Mouse (Mus musculus) heart, embryonic 12.5 days (tissue): Measurements from ENCODE around the gene Adora2b. TPM values are rescaled to one million over a fixed set of nuclear protein-coding genes. Genes with fewer than 3 reads are reported as not detected.

Experiments
- ATAC-seq: fragments of 200-750 bp; cut with Nextera tagmentation; 2 replicates; pipeline ENCODE4 v1.8.0; 2017; ENCODE audit warnings: moderate TSS enrichment, moderate library complexity; ENCODE audit not compliant: insufficient number of reproducible peaks, low FRiP score
- H3K27ac ChIP-seq: fragments of 300-500 bp; sonication (generic); 2 replicates; pipeline ENCODE4 v1.5.1; 2016; ENCODE audit warnings: mild to moderate bottlenecking, moderate library complexity; ENCODE audit not compliant: poor library complexity, severe bottlenecking
- H3K27me3 ChIP-seq: fragments of 300-500 bp; sonication (generic); replicated peaks from 2 replicates; pipeline ENCODE4 v1.6.1; 2016; ENCODE audit warnings: mild to moderate bottlenecking, moderate library complexity
- H3K36me3 ChIP-seq: fragments of 300-500 bp; sonication (generic); 2 replicates; pipeline ENCODE4 v1.6.1; 2016; ENCODE audit warnings: mild to moderate bottlenecking, moderate library complexity
- H3K4me1 ChIP-seq: fragments of 300-500 bp; sonication (generic); replicated peaks from 2 replicates; pipeline ENCODE4 v1.6.1; 2016; ENCODE audit warnings: mild to moderate bottlenecking
- H3K4me2 ChIP-seq: fragments of 300-500 bp; sonication (generic); 2 replicates; pipeline ENCODE4 v1.6.1; 2016; ENCODE audit warnings: mild to moderate bottlenecking, moderate library complexity
- H3K4me3 ChIP-seq: fragments of 300-500 bp; sonication (generic); 2 replicates; pipeline ENCODE4 v1.5.1; 2016; ENCODE audit warnings: mild to moderate bottlenecking
- H3K9ac ChIP-seq: fragments of 300-500 bp; sonication (generic); 2 replicates; pipeline ENCODE4 v1.6.1; 2016; ENCODE audit warnings: mild to moderate bottlenecking, moderate library complexity
- H3K9me3 ChIP-seq: fragments of 300-500 bp; sonication (generic); replicated peaks from 2 replicates; pipeline ENCODE4 v1.6.1; 2016; ENCODE audit warnings: mild to moderate bottlenecking, moderate library complexity
- WGBS: fragments of 180-500 bp; shearing (Covaris S2); methylation state at CpG from one replicate; pipeline ENCODE4 v1.1.7; 2016; 5-methylcytosine and 5-hydroxymethylcytosine counted together
- polyA plus RNA-seq: library from polyadenylated mRNA; unstranded; fragments of >200 nt; fragmentation: Nextera tagmentation; extraction: Ambion mirVana; gene quantifications from 2 replicates; pipeline ENCODE4 v1.2.1, GENCODE M21; 2016

Adora2b gene
- 0.83 and 1.1 TPM in 2 replicates for polyA plus RNA-seq

DNA sequence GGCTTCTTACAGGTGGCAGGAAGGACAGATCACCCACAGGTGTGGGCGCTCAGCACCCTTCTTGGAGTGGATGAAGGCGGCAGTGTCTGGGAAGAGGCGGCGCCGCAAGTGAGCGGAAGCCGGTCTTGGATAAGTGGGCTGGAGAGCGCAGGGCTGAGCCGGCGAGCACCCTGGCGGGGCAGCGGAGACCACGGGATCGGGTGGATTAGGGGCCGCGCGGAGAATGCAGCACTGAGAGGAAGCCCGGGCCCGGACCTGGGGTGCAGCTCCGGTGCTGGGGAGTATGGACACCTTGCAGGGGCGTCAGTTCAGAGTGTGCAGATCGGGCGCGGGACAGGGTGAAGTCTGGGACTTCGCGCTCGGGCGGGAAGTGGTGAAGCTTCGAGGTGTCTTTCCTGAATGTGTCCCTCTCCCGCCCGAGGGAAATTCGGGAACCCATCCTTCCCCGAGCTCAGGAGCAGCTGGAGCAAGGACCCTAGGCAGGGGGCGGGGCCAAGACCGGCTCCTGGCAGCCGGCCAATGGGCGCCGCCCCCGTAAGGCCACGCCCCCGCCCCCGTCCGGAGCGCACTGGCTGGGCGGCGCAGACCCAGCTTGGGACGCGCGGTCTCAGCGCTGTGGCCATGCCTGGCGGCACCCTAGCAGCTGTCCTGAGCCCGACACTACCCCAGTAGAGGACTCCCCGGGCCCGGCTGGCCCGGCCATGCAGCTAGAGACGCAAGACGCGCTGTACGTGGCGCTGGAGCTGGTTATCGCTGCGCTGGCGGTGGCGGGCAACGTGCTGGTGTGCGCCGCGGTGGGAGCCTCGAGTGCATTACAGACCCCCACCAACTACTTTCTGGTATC is at the start of gene Adora2b:
Adora2b (plus strand) TSS at position 584 of the 844 bp plus-strand sequence.
- peaks cover 4% of the 10 kb centered on the region for H3K9me3 ChIP-seq
- H3K36me3 ChIP-seq: no peaks in the 10 kb centered on the region
- peak; percentile 92 for ATAC-seq
- H3K27ac ChIP-seq: no peak within 1 kb of the TSS
- peak within 1 kb of the TSS; percentile 99 for H3K4me2 ChIP-seq
- H3K9ac ChIP-seq: peak within 1 kb of the TSS; percentile 71
- H3K27me3 ChIP-seq: peaks cover 41% of the 10 kb centered on the region
- WGBS: under 1% methylated on average over 58 of the region's 69 CpGs
- H3K4me1 ChIP-seq: peaks cover 20% of the 10 kb centered on the region
- H3K4me3 ChIP-seq: peak within 1 kb of the TSS; percentile 58

DNA sequence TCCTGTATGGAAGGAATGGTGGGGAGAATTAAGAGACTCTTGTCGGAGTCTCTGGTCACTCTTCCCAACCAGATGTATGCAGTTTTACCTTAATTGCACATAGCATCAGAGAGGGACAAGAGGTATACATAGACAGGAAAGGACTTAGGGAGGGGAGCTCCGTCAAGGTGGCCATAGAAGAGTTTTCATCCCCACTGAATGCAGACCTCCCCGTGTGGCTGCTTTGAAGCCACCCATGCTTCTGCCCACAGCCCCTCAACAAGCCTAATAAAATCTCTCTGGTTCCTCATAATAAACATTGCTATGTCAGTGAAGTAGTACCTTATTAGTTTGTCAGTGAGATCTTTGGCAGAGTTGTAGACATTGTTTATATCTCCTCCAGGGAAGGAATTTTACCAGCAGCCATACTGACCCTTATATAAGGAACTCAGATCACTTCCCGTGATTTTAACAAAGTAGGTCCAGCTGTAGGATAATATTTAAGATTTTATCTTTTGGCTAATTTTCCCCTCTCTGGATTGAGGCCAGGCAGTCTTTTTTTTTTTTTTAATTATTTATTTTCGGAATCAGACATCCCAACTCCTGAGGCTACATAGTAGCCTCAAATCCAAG is 47.8 kb upstream of the Adora2b start:
- no peaks in the 10 kb centered on the region for H3K4me1 ChIP-seq
- H3K9ac ChIP-seq: no peak overlapping the region
- peaks cover 6% of the 10 kb centered on the region; the same call in 1 of the 2 replicates for H3K36me3 ChIP-seq
- no peak for ATAC-seq
- H3K4me2 ChIP-seq: no peak overlapping the region
- WGBS: 78% methylated on average over 5 of the region's 5 CpGs
- no peaks in the 10 kb centered on the region for H3K9me3 ChIP-seq
- no peak overlapping the region for H3K27ac ChIP-seq
- H3K4me3 ChIP-seq: no peak overlapping the region
- no peaks in the 10 kb centered on the region for H3K27me3 ChIP-seq

DNA sequence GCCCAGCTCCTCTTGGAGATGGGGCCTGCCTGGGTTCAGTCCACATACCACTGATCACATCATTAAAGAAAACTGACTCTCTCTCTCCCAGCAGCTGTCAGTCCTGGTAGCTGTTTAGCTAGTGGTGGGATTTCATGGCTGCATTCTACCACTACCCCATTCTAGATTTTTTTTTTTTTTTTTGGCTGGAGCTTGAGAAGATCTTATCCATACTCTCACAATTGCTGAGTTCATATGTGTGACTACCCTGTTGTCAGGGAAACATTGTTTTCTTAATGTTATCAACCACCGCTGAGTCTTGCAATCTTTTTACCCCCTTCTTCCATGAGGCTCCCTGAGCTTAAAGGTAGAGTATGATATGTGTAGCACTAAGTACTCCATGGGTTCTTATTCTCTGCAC is 46.1 kb upstream of the Adora2b start:
- Histone ChIP-seq H3K36me3 (peaks cover 8% of the 10 kb centered on the region; the same call in 1 of the 2 replicates), H3K9ac (no peak overlapping the region), H3K4me3 (no peak overlapping the region), H3K9me3 (no peaks in the 10 kb centered on the region), H3K4me2 (no peak overlapping the region), H3K27ac (no peak overlapping the region), H3K27me3 (no peaks in the 10 kb centered on the region), H3K4me1 (no peaks in the 10 kb centered on the region)
- ATAC-seq: no peak
- 65% methylated on average over 1 of the region's 1 CpGs for WGBS

DNA sequence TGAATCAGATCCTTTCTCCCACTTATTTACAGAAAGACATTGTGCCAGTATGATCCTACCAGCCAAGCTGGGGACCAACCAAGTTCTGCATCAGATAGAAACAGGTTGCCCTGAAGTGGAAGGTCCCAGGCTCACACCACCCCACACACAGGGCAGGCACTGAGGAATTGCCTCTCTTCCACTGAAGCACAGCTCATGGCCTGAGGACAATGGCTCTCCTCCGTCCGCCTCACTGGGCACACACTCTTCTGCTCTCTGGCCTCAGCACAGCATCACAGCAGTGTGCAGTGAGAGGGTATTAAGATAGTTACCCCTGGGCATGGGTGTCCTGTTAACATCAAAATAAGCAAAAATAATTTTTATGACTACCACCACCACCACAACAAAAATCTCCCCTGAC is 39.7 kb upstream of the Adora2b start:
- no peak for ATAC-seq
- Histone ChIP-seq H3K27ac (no peak overlapping the region), H3K36me3 (peaks cover 8% of the 10 kb centered on the region; the same call in 1 of the 2 replicates), H3K9ac (no peak overlapping the region), H3K9me3 (no peaks in the 10 kb centered on the region), H3K4me2 (no peak overlapping the region), H3K4me3 (no peak overlapping the region), H3K4me1 (0 out of 2 replicates have a peak, but pooled peaks cover 2% of the 10 kb centered on the region), H3K27me3 (no peaks in the 10 kb centered on the region)
- 83% methylated on average over 2 of the region's 2 CpGs for WGBS

DNA sequence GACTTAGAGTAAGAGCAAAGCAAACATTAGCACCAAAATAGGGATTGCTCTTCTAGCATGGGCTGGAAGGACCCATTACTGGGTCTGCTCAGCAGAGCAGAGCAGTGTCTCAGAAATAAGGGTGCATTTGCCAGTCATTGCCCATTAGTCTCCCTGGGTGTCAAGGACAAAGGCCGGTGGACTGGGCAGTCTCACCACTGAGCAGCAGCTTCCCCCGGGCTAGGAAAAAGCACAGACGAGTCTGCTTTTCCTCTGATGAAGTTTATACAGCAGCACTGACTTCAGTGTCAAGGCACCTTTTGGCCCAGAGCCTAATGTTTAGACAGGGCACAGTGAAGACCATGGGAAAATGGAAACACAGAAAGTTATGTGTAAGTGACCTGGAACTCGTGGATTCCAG is 38.9 kb upstream of the Adora2b start:
- Histone ChIP-seq H3K27me3 (no peaks in the 10 kb centered on the region), H3K4me3 (no peak overlapping the region), H3K4me1 (0 out of 2 replicates have a peak, but pooled peaks cover 2% of the 10 kb centered on the region), H3K27ac (no peak overlapping the region), H3K9ac (no peak overlapping the region), H3K36me3 (peaks cover 8% of the 10 kb centered on the region; the same call in 1 of the 2 replicates), H3K4me2 (no peak overlapping the region), H3K9me3 (no peaks in the 10 kb centered on the region)
- 37% methylated on average over 4 of the region's 4 CpGs for WGBS
- ATAC-seq: no peak

DNA sequence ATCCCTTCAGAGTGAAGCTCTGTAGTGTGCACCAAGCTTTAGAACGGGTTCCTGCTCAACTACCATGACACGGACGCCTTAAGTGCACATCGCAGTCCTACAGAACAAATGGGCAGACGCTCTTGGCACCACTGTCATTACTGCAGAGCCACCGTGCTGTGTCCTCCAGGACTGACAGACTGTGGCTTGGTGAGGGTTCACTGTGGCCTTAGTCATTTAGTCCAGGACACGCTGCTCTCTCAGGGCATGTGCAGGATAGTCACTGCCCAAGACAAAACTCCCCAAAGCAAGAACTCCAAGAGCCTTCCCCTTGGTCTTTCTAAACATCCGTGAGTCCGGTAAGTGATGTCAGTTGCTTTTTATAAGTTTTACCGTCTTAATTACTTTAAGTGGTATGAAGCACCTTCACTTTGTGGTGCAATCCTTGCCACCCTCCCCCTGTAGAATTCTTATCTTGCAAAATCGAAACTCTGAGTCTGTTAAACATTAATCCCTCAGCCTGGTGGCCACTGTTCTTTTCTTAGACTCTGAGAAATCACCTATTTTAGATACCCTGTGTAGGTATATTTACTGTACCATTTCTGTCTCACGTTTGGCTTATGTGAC is 35.3 kb upstream of the Adora2b start:
- H3K36me3 ChIP-seq: no peaks in the 10 kb centered on the region
- 0 out of 2 replicates have a peak, but pooled peaks cover 2% of the 10 kb centered on the region for H3K4me1 ChIP-seq
- H3K9ac ChIP-seq: no peak overlapping the region
- ATAC-seq: no peak
- H3K27ac ChIP-seq: no peak overlapping the region
- H3K27me3 ChIP-seq: no peaks in the 10 kb centered on the region
- WGBS: 85% methylated on average over 12 of the region's 12 CpGs
- no peak overlapping the region for H3K4me2 ChIP-seq
- H3K9me3 ChIP-seq: no peaks in the 10 kb centered on the region
- no peak overlapping the region for H3K4me3 ChIP-seq

DNA sequence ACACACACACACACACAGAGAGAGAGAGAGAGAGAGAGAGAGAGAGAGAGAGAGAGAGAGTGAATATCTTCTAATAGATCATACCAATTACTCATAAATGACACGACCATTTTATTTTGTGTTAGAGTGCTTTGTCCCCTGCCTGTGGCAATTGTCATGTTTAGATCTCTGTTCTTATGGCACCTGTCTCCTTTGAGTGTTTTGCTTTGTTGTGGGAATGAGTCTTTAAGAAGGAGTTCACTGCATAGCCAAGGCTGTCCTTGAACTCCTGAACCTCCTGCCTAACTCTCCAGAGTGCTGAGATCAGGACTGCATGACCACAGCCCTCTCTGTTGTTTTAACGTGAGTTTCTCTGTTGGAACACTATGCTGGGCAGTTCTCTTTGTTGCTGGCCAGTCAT is 33.7 kb upstream of the Adora2b start:
- no peak overlapping the region for H3K4me2 ChIP-seq
- no peaks in the 10 kb centered on the region for H3K9me3 ChIP-seq
- no peaks in the 10 kb centered on the region for H3K27me3 ChIP-seq
- no peak overlapping the region for H3K27ac ChIP-seq
- no peak overlapping the region for H3K4me3 ChIP-seq
- no peak for ATAC-seq
- H3K36me3 ChIP-seq: no peaks in the 10 kb centered on the region
- WGBS: 60% methylated on average over 2 of the region's 2 CpGs
- H3K4me1 ChIP-seq: peaks cover 1% of the 10 kb centered on the region; the same call in 1 of the 2 replicates
- no peak overlapping the region for H3K9ac ChIP-seq

DNA sequence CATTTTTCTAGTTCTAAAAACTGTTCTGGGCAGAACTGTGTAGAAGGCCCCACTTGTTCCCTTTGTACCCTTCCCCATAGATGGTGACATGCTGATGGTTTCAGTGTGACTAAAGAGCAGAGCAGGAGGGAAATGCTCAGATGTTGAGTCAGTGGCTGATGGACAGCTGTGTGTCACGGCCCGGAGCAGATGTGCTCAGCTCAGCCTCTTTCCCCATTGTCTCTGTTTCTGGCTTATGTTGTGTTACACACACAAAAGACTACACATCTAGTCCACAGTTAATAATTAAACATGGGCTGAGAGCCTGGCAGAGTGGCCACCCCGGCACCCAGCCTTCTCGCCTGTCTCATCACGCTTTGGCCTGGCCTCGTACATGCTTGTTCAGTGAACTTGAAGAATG is 31.0 kb upstream of the Adora2b start:
- no peak overlapping the region for H3K9ac ChIP-seq

DNA sequence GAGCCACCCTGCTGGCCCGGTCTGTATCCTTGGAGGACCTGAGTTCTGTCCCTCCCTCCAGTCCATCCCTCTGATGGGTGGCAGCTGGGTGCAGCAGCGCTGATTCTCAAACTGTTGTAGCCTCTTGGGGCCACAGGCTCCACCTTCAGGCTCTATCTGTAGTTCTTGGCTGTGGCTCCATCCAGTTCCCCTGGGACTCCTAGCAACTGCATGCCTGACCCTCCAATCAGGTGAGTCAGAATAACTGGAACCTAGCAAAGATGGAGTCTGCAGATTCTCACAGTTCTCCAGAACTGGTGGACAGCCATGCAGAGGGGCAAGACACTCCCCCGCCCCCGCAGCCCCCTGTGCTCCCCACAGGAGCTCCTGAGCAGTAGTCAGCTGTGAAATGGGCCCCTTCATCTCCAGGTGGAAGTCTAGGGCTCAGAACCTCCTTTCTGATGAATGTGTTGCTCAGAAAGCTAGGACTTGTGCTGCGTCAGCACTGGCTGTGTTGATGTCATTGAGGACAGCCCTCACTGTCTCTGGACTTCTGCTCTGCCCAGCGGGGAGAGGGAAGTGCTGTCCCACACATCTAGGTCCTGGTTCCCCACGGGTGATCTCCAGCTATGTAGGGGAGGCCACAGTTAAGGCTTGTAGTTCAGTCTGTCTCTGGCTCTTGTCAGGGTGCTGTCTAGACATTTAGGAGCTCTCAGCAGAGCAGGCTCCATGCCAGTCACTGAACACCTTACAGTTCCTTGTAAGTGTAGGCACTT is 27.9 kb upstream of the Adora2b start:
- H3K4me2 ChIP-seq: no peak overlapping the region
- no peak overlapping the region for H3K9ac ChIP-seq
- H3K4me3 ChIP-seq: no peak overlapping the region
- no peaks in the 10 kb centered on the region for H3K27me3 ChIP-seq
- ATAC-seq: peak; percentile 53
- 51% methylated on average over 7 of the region's 7 CpGs for WGBS
- peaks cover 32% of the 10 kb centered on the region for H3K4me1 ChIP-seq
- no peaks in the 10 kb centered on the region for H3K9me3 ChIP-seq
- H3K36me3 ChIP-seq: no peaks in the 10 kb centered on the region
- peak overlapping the region; percentile 58; the same call in 1 of the 2 replicates for H3K27ac ChIP-seq

More for the DNA sequence above, 31.0 kb upstream of the Adora2b start:
- H3K4me2 ChIP-seq: no peak overlapping the region
- H3K27me3 ChIP-seq: no peaks in the 10 kb centered on the region
- H3K36me3 ChIP-seq: no peaks in the 10 kb centered on the region
- no peak overlapping the region for H3K4me3 ChIP-seq
- H3K4me1 ChIP-seq: peaks cover 22% of the 10 kb centered on the region
- WGBS: 89% methylated on average over 6 of the region's 6 CpGs
- H3K9me3 ChIP-seq: no peaks in the 10 kb centered on the region
- no peak overlapping the region for H3K27ac ChIP-seq
- no peak for ATAC-seq

DNA sequence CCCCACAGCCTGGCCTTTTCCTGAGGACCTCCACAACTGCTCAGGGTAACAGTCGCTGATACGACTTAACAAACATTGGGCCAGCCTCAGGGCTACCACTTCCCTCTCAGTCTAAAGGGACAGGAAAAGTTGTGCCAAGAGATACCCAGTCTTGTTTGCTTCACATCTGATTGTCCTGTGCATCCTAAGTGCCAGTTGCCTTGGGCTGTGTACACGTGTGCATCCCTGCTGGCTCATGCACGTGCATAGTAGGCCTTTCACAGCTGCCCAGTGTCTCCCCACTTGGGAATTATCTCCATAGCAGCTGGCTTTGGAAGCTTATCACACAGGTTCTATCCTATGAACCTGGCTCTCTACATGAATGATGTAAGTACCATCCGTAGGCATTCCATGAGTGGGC is 25.4 kb upstream of the Adora2b start:
- WGBS: 82% methylated on average over 5 of the region's 5 CpGs
- Histone ChIP-seq H3K9ac (no peak overlapping the region), H3K4me1 (peaks cover 32% of the 10 kb centered on the region), H3K4me3 (no peak overlapping the region), H3K27ac (no peak overlapping the region), H3K36me3 (no peaks in the 10 kb centered on the region), H3K4me2 (no peak overlapping the region), H3K27me3 (no peaks in the 10 kb centered on the region), H3K9me3 (no peaks in the 10 kb centered on the region)
- no peak for ATAC-seq
